Mouse (Mus musculus): ENCODE measurements around the gene Lingo2. TPM values are rescaled to one million over a fixed set of nuclear protein-coding genes. Genes with fewer than 3 reads are reported as not detected.
A peak's percentile ranks its signal among the peaks of the same experiment; 100 is the strongest.

The Lingo2 gene
- polyA plus RNA-seq, 1 experiment from 2014 or later = 71.8 TPM

- Histone ChIP-seq H3K27ac (ENCODE audit: low read length) (no peak overlapping the region), H3K4me1 (ENCODE audit: control insufficient read depth, insufficient read depth, low read length) (0 out of 2 replicates have a peak, but pooled peaks cover 3% of the 10 kb centered on the region), H3K9ac (ENCODE audit: low read depth, low read length) (no peak overlapping the region), H3K4me2 (ENCODE audit: low read length) (no peak overlapping the region; the same call in 1 of the 2 replicates), H3K27me3 (ENCODE audit: control insufficient read depth, insufficient read depth, low read depth, low read length) (no peaks in the 10 kb centered on the region), H3K36me3 (ENCODE audit: control insufficient read depth, insufficient read depth, low read length) (no peaks in the 10 kb centered on the region), H3K9me3 (replicated peaks; ENCODE audit: control insufficient read depth, low read length, poor library complexity, severe bottlenecking) (no peaks in the 10 kb centered on the region), H3K4me3 (ENCODE audit: low read depth, low read length) (no peak overlapping the region)
- WGBS = 12% methylated on average over 5 of the region's 5 CpGs
- peak; percentile 94 for ATAC-seq
Observed at GRCm38 (mm10) chr4:36426192-36426591, 525.4 kb downstream of the Lingo2 start.

GRCm38 (mm10) chr4:36407350-36407749, 544.2 kb downstream of the Lingo2 start:
- Histone ChIP-seq H3K4me1 (ENCODE audit: control insufficient read depth, insufficient read depth, low read length) (no peaks in the 10 kb centered on the region), H3K4me3 (ENCODE audit: low read depth, low read length) (no peak overlapping the region), H3K27ac (ENCODE audit: low read length) (no peak overlapping the region), H3K9me3 (replicated peaks; ENCODE audit: control insufficient read depth, low read length, poor library complexity, severe bottlenecking) (no peaks in the 10 kb centered on the region), H3K4me2 (ENCODE audit: low read length) (no peak overlapping the region), H3K36me3 (ENCODE audit: control insufficient read depth, insufficient read depth, low read length) (no peaks in the 10 kb centered on the region), H3K9ac (ENCODE audit: low read depth, low read length) (no peak overlapping the region), H3K27me3 (ENCODE audit: control insufficient read depth, insufficient read depth, low read depth, low read length) (no peaks in the 10 kb centered on the region)
- WGBS = 88% methylated on average over 3 of the region's 3 CpGs
- ATAC-seq = no peak

- no peak for ATAC-seq
Observed at GRCm38 (mm10) chr4:36368925-36369324, 582.6 kb downstream of the Lingo2 start.

GRCm38 (mm10) chr4:36354401-36354800, 597.1 kb downstream of the Lingo2 start:
- Histone ChIP-seq H3K27ac (ENCODE audit: low read length) (no peak overlapping the region), H3K9me3 (replicated peaks; ENCODE audit: control insufficient read depth, low read length, poor library complexity, severe bottlenecking) (no peaks in the 10 kb centered on the region), H3K36me3 (ENCODE audit: control insufficient read depth, insufficient read depth, low read length) (no peaks in the 10 kb centered on the region), H3K9ac (ENCODE audit: low read depth, low read length) (no peak overlapping the region), H3K4me2 (ENCODE audit: low read length) (no peak overlapping the region), H3K4me1 (ENCODE audit: control insufficient read depth, insufficient read depth, low read length) (no peaks in the 10 kb centered on the region), H3K27me3 (ENCODE audit: control insufficient read depth, insufficient read depth, low read depth, low read length) (no peaks in the 10 kb centered on the region), H3K4me3 (ENCODE audit: low read depth, low read length) (no peak overlapping the region)
- WGBS = 72% methylated on average over 2 of the region's 2 CpGs
- ATAC-seq = no peak

More at GRCm38 (mm10) chr4:36368925-36369324, 582.6 kb downstream of the Lingo2 start:
- Histone ChIP-seq H3K27ac (ENCODE audit: low read length) (no peak overlapping the region), H3K36me3 (ENCODE audit: control insufficient read depth, insufficient read depth, low read length) (no peaks in the 10 kb centered on the region), H3K9ac (ENCODE audit: low read depth, low read length) (no peak overlapping the region), H3K27me3 (ENCODE audit: control insufficient read depth, insufficient read depth, low read depth, low read length) (no peaks in the 10 kb centered on the region), H3K4me3 (ENCODE audit: low read depth, low read length) (no peak overlapping the region), H3K9me3 (replicated peaks; ENCODE audit: control insufficient read depth, low read length, poor library complexity, severe bottlenecking) (no peaks in the 10 kb centered on the region), H3K4me2 (ENCODE audit: low read length) (no peak overlapping the region), H3K4me1 (ENCODE audit: control insufficient read depth, insufficient read depth, low read length) (no peaks in the 10 kb centered on the region)
- 87% methylated on average over 3 of the region's 3 CpGs for WGBS

GRCm38 (mm10) chr4:36331741-36332140, 619.8 kb downstream of the Lingo2 start:
- WGBS = 81% methylated on average over 1 of the region's 1 CpGs
- no peaks in the 10 kb centered on the region for H3K36me3 ChIP-seq (ENCODE audit: control insufficient read depth, insufficient read depth, low read length)
- H3K4me3 ChIP-seq (ENCODE audit: low read depth, low read length) = no peak overlapping the region
- no peak overlapping the region for H3K4me2 ChIP-seq (ENCODE audit: low read length)
- H3K27ac ChIP-seq (ENCODE audit: low read length) = no peak overlapping the region
- no peaks in the 10 kb centered on the region for H3K27me3 ChIP-seq (ENCODE audit: control insufficient read depth, insufficient read depth, low read depth, low read length)
- ATAC-seq = no peak
- no peaks in the 10 kb centered on the region for H3K4me1 ChIP-seq (ENCODE audit: control insufficient read depth, insufficient read depth, low read length)
- H3K9me3 ChIP-seq (replicated peaks; ENCODE audit: control insufficient read depth, low read length, poor library complexity, severe bottlenecking) = no peaks in the 10 kb centered on the region
- H3K9ac ChIP-seq (ENCODE audit: low read depth, low read length) = no peak overlapping the region

- Histone ChIP-seq H3K4me1 (ENCODE audit: control insufficient read depth, insufficient read depth, low read length) (no peaks in the 10 kb centered on the region), H3K27ac (ENCODE audit: low read length) (no peak overlapping the region), H3K4me3 (ENCODE audit: low read depth, low read length) (no peak overlapping the region), H3K4me2 (ENCODE audit: low read length) (no peak overlapping the region), H3K36me3 (ENCODE audit: control insufficient read depth, insufficient read depth, low read length) (no peaks in the 10 kb centered on the region), H3K9ac (ENCODE audit: low read depth, low read length) (no peak overlapping the region), H3K9me3 (replicated peaks; ENCODE audit: control insufficient read depth, low read length, poor library complexity, severe bottlenecking) (no peaks in the 10 kb centered on the region), H3K27me3 (ENCODE audit: control insufficient read depth, insufficient read depth, low read depth, low read length) (no peaks in the 10 kb centered on the region)
- ATAC-seq = no peak
Observed at GRCm38 (mm10) chr4:36325603-36326002, 625.9 kb downstream of the Lingo2 start.

GRCm38 (mm10) chr4:36313067-36313466, 638.5 kb downstream of the Lingo2 start:
- 82% methylated on average over 2 of the region's 2 CpGs for WGBS
- Histone ChIP-seq H3K36me3 (ENCODE audit: control insufficient read depth, insufficient read depth, low read length) (no peaks in the 10 kb centered on the region), H3K9ac (ENCODE audit: low read depth, low read length) (no peak overlapping the region), H3K27me3 (ENCODE audit: control insufficient read depth, insufficient read depth, low read depth, low read length) (no peaks in the 10 kb centered on the region), H3K4me1 (ENCODE audit: control insufficient read depth, insufficient read depth, low read length) (no peaks in the 10 kb centered on the region), H3K4me3 (ENCODE audit: low read depth, low read length) (no peak overlapping the region), H3K4me2 (ENCODE audit: low read length) (no peak overlapping the region), H3K27ac (ENCODE audit: low read length) (no peak overlapping the region), H3K9me3 (replicated peaks; ENCODE audit: control insufficient read depth, low read length, poor library complexity, severe bottlenecking) (no peaks in the 10 kb centered on the region)
- ATAC-seq = no peak

- no peak overlapping the region for H3K9ac ChIP-seq (ENCODE audit: low read depth, low read length)
- H3K4me2 ChIP-seq (ENCODE audit: low read length) = no peak overlapping the region
- no peaks in the 10 kb centered on the region for H3K36me3 ChIP-seq (ENCODE audit: control insufficient read depth, insufficient read depth, low read length)
- WGBS = 81% methylated on average over 6 of the region's 6 CpGs
- H3K27ac ChIP-seq (ENCODE audit: low read length) = no peak overlapping the region
- ATAC-seq = no peak
- H3K27me3 ChIP-seq (ENCODE audit: control insufficient read depth, insufficient read depth, low read depth, low read length) = no peaks in the 10 kb centered on the region
- H3K9me3 ChIP-seq (replicated peaks; ENCODE audit: control insufficient read depth, low read length, poor library complexity, severe bottlenecking) = no peaks in the 10 kb centered on the region
- H3K4me3 ChIP-seq (ENCODE audit: low read depth, low read length) = no peak overlapping the region
- no peaks in the 10 kb centered on the region for H3K4me1 ChIP-seq (ENCODE audit: control insufficient read depth, insufficient read depth, low read length)
Observed at GRCm38 (mm10) chr4:36311431-36311830, 640.1 kb downstream of the Lingo2 start.

GRCm38 (mm10) chr4:36305228-36305627, 646.3 kb downstream of the Lingo2 start:
- no peaks in the 10 kb centered on the region for H3K9me3 ChIP-seq (replicated peaks; ENCODE audit: control insufficient read depth, low read length, poor library complexity, severe bottlenecking)
- H3K4me1 ChIP-seq (ENCODE audit: control insufficient read depth, insufficient read depth, low read length) = no peaks in the 10 kb centered on the region
- no peaks in the 10 kb centered on the region for H3K36me3 ChIP-seq (ENCODE audit: control insufficient read depth, insufficient read depth, low read length)
- H3K4me2 ChIP-seq (ENCODE audit: low read length) = no peak overlapping the region
- H3K4me3 ChIP-seq (ENCODE audit: low read depth, low read length) = no peak overlapping the region
- no peaks in the 10 kb centered on the region for H3K27me3 ChIP-seq (ENCODE audit: control insufficient read depth, insufficient read depth, low read depth, low read length)
- ATAC-seq = no peak
- H3K27ac ChIP-seq (ENCODE audit: low read length) = no peak overlapping the region
- H3K9ac ChIP-seq (ENCODE audit: low read depth, low read length) = no peak overlapping the region
- WGBS = 98% methylated on average over 1 of the region's 1 CpGs
